Mouse (Mus musculus) left cerebral cortex, adult 8-10 months (tissue): ENCODE measurements around the gene Atxn7l1. TPM values are rescaled to one million over a fixed set of nuclear protein-coding genes. Genes with fewer than 3 reads are reported as not detected.

Experiments used
- DNase-seq, 2 experiments: peaks; one replicate each; pipeline ENCODE4 v3.0.0; 2022; ENCODE audit warnings: low spot score in 2 of 2
- total RNA-seq, 4 experiments: library from RNA; stranded (reverse); gene quantifications; 2 replicates each; pipeline ENCODE4 v1.2.4; 2022

The Atxn7l1 gene
- total RNA-seq, 4 experiments from 2014 or later = 58.3 to 64.4 (median 61.0) TPM

DNA sequence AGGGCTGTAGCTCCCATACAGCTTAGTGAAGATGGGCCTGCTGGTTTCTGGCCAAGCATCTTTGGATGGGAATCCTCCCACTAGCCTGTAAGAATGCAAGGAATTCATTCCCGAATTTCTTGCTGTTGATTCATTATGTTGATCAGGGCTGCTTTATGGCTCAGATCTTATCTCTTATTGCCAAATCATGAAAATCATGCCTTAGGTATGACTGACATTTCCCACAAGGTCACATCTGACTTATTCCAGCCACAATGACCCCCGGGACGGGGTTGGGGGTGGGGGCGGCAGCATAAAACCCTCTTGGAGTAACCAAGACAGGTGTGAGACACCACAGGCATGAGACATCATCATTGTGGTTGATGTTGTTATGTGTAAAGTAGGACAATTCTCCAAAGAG, 34.4 kb downstream of the Atxn7l1 start:
- no peak for DNase-seq

DNA sequence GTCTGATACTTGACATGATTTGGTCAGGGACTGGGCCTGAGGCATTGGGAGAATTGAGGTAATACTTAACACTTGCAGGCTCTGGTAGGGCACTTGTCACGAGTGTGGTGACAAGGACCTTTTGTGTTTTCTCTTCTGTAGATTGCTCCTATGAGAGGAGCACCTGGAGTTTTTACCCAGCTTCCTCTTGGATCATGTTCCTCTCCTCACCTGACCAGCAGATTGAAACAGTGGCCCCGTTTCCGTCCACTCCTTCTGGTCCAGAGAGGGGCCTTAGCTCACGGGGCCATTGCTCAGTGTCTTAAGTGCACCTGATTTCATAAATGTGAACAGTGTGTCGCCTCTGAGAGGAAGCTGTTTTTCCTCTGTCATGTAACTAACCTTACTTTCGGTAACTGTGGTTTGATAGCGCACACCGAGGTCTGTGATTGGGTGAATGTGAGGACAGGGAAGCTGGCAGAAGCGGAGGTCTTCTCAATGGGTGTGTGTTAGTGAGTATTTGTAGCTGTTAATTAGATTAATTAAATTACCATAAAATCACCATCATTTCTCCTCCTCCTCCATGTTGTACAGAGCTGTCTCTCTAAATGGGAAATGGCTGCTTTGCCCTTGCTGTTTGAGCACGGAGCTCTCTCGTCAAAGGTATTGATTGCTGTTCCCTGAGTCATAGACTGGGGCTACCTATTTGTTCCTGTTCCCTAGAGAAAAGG, 35.1 kb downstream of the Atxn7l1 start:
- DNase-seq = no peak

DNA sequence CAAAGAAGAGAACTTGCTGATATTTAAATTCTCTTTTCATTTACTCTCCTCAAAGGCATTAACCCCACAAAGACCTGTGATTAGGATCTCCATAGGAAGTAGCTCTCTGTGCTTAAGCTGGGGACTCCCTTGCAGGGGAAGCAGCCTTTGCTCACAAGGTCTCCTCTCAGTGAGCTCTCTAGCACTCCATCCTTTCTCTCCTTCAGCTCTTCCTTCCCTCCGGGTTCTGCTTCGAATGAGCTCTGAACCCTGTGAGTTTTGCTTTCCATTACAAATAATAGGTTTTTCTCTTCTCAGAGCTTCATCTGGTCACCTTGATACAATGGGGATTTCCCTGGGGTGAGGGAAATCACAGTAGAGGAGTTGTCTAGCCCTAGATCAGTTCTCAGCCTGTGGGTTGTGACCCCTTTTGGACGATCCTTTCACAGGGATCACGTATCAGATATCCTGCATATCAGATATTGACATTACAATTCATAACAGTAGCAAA, 35.7 kb downstream of the Atxn7l1 start:
- no peak for DNase-seq

DNA sequence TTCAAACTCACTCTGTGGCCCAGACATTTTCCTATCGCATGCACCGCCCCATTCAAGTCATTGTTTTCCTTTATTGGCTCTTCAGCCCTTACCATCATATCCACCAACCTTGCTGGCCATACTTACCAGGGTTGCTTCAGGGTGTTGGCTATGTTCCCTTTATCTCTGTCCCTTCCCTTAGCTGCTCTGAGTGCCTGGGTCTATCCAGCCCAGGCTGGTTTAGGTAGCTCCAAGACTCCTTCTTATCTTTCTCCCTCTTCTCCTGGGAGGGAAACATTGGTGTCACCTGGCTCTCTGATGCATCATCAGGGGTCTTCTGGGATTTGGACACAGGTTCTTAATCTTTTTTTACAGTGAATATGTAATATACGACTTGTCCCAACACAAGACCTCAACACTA, 36.6 kb downstream of the Atxn7l1 start:
- no peak for DNase-seq

DNA sequence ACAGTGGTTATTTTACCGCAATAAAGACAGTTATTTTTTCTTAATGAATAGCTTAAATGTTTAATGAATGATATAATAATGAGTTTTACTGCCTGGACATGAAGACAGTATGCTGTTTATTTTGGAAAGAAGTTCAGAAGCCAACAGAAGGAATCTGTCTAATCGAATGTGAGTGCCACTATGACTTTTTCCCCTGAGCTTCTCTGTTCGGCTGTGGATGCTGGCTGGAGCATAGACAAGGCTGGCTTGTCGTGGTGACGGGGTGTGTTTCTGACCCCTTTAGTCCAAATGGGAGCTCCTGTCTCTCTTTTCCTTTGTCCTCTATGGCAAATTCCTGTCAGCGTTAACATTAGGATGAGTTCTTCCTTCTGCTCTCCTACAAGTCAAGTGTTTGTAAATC, 37.6 kb downstream of the Atxn7l1 start:
- DNase-seq = no peak

DNA sequence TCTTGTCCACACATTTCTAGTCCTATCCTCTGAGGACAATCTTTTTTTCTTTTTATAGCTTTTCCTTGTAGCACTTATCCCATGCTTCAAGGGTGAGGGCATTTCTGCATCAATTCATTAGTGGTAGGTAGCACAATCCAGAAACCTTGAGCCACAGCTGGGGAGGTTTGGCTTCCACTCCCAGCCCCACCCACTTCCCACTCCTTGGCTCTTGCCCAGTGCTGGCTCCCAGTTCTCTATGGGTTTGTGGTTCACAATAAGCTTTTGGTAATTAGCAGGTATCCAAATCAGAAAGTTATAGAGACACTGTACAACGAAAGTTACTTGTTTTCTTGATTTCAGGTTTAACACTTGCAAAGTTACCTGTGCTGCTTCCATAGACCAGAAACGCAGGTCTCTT, 38.8 kb downstream of the Atxn7l1 start:
- DNase-seq = no peak

DNA sequence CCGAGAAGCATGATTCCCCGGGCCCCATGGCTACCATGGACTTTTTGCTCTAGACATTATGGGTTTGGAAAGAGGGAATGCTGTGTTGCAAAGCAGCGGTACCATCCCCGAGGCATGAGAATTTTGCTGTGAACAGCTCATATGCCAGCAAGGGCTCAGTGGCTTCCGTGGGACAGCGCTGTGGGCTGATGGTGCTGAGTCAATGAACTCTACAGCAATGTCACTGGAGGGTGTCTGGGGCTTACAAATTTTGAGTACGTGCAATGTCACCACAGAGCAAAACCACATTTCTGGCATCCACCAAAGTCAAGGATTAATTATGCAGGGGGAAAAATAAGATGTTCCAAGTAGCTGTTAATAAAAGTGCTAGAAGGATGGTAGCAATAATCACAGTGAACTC, 42.6 kb downstream of the Atxn7l1 start:
- DNase-seq = no peak

DNA sequence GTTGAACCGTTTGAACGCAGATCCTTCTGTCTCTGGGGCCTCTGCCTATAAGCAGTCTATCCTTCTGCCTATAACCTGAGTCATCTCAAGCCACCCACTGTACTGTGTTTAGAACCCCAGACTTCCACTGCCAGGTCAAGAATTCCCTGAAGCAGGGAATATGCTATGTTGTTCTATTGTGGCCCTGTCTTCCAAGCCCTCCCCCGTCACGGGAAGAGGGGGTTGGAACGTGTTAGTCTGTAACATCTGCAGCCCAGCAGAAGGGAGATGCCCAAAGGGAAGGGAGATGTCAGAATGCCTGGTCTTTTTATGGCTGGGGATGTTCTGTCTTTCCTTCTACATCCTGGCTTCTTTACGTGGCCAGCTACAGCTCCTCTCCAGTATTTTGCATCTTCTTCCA, 43.1 kb downstream of the Atxn7l1 start:
- DNase-seq = no peak

DNA sequence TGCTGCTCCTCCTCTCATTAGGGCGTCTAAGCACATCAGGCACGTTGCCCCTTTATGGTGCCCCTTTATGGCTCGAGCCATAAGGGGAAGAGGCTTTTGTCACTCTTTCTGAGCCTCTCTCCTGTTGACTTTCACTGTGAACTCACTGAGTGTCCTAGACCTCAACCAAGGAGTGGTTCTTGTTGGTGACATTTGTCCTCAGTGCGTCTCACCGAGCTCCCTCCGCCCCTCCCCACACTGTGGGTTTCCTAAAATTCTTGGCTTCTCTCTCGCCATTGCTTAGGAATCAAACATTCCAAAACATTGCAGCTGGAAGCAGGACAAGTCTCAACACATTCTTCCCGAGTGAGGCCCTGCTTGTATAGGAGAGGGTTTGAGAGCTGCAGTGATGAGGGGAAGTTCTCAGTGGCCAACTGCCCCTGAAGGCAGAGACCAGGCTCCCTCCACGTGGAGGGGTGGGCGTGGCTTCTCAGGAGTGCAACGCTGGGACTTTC, 46.0 kb downstream of the Atxn7l1 start:
- DNase-seq = no peak

DNA sequence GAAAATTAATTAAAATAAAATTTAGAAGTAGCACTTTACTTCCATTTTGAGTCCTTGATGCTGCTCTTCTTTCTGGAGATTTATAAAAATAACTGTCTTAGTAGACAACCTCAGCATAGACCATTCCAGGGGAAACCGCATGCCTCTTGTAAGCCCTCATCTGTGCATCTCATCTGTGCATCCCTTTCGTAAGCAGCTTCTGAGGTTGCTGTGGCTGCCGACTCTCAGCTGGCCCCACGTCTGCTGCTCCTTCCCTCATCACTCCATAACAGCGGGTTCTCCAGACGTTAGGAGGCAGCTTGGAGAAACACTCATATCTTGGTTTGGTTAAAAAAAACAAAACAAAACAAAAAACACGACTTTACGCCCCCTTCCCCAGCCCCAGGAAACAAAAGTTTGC, 47.7 kb downstream of the Atxn7l1 start:
- no peak for DNase-seq

DNA sequence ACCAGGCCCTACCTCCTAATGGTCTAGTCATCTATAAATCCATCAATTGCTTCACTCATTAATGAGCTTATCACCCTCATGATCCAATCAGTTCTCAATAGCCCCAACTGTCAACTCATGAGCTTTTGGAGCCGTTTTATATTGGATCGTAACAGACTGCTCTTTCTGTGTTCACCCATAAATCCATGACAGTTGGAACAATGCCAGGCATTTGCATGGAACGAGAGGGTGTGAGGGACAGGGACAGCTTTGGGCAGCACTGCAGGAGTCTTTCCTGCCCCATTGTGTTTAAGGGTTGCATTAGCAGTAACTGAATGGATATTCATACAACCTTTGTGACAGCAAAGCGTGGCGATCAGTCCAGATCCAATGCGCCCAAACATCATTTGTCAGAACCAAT, 49.8 kb downstream of the Atxn7l1 start:
- DNase-seq = no peak

DNA sequence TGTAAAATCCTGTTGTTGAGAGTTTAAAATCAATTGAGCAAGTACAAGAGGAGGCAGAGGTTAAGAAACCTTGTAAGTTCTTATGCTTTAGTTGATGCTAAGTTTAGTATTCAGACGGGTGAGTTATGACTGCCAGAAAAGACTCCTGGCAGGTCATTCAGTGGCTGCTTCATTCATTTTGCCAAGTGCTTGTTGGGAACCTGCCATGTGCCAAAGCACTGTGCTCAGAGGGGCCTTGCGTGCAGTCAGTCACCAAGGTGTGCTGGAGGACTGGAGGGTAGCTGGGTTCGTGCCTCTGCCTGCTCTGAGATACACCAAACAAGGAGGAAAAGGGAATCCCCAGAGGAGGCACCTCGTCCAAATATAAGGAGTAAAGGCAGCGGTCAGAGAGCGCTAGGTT, 50.3 kb downstream of the Atxn7l1 start:
- no peak for DNase-seq

DNA sequence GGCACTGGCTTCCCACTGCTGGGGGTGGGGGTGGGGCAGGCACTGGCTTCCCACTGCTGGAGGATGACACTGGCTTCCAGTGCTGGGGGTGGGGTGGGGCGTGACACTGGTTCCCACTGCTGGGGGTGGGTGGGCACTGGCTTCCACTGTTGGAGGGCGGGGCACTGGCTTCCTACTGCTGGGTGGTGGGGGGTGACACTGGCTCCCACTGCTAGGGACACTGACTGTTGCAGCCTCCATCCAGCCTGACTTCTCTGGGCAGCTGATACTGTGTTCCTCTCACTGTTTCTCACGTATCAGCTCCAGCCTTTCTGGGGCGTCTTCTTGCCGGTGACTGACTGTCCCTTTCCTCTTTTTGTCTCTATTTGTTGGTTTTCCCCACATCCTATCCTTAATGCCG, 53.6 kb downstream of the Atxn7l1 start:
- DNase-seq = no peak

DNA sequence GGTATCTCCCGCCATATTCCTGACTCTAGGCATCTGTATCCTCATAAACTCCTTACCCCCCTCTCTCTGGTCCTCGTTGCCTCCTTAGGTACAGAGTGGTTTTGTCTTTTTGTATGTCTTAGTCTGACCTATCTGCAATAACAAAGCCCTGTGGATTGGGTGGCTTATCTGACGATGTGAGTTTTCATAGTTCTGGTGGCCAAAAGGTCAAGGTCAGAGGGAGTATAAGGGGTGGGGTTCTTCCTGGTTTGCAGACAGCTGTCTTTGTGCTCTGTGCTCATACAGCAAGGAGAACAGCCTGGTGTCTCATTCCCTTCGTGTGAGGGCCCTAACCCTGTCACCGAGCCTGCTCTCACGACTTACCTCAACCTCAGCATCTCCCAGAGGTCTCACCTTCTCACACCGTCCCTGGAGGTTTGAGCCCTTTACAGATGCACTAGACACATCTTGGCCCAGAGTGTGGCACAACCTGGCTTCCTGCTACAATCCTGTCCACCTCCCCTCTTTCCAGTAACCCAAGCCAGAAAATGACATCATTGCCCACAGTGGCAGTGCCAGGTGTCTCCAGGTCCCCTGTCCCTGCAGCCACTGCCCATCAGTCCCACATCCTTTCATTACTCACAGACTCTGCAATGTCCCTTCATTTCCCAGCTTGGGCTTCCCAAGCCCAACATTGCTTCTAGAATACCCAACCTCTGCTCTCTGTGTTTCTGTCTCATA, 54.2 kb downstream of the Atxn7l1 start:
- no peak for DNase-seq

DNA sequence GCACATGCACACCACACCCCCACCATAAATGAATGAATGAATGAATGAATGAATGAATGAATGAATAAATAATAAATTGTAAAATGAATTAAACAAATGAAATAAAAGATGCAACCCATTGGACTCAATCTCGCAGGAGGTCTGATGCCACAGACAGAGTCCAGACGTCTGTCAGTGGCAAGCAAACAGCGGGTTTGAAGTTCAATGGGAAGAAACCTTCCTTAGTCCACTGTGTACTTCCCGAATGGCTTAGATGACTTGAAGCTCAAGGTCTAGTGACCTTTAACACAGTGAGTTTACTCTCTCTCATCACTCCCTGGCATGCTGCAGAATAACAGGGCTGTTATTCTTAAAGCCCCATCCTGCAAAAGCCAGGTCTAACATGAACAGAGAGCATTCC, 57.8 kb downstream of the Atxn7l1 start:
- DNase-seq = no peak

DNA sequence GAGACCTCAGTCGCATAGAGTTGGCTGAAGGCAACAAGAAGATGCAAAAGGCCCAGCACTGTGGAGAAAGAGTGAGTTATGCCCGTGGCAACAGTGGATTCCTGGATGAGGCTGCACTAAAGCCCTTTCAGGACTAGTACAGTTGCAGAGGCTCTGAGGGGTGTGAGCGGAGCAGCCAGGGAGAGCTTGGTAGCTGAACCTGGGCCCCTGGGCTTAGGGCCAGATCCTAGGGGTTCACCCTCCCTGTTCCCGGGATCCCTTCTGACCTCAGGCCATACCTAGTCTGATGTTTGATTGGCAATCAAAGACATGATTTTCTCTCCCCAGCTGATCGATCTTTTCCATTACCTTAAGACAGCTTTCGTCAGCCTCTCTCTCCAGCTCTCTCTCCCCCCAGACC, 58.8 kb downstream of the Atxn7l1 start:
- no peak for DNase-seq

DNA sequence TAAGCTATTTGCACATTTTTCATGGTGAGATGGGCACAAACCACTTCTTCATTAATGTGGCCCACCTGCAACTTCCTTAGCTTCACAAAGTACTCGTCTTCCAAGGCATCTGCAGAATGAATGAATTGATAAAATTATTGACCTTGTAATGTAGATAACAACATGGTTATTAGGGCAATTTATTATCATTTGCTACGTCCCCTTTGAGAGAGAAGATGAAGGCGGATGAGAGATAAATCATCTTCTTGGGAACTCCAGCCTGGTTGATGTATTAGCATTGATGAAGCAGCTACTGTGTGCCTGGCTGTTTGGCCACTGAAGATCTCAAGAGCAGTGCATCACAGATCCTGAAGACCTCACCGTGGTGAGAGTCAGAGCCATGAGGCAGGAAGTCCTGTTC, 63.4 kb downstream of the Atxn7l1 start:
- DNase-seq = no peak

DNA sequence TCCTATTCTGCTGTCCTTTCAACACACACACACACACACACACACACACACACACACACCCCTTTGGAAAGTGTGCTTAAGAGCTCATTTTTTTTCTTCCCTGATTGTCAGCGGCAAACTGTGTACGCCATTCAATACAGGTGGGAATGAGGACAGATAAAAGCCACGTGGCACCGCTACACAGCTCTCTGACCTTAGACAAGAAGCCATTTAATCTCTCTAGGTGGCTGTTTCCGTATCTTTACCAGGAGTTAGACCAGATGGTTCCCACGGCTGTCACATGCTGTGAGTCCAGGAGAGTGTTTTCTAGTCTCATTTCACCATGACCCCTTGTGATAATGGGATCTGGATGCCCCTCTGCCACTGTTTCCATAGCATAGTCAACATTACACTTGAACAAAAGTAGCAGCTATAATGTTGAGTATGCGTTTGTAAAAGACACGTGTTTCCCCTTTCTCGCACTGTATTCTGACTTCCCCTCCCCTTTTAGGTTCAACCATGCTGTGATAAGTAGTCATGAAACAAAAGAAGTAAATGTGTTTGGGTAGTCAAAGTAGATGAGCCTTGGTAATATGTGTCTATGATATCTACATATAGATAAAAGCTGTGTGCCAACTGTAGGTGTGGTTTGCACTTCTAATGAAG, 70.8 kb downstream of the Atxn7l1 start:
- DNase-seq = no peak

DNA sequence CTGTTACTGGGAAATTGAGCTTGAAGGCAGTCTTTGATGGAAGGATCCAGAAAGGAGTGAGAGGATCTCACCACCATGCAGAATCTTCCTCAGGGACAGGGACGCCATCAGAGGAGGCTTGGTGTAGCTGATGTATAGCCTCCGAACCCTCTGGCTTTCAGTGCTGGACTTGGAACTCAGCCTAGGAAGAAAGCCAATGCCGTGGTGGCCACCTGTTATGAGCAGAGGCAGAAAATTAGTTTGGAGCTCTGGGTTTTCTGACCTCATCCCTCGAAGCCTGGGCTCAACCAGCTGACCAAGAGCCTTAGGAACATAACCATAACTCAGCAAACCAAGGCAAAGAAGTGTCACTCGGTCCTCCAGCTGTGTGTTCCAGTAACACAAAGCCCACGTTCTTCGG, 71.9 kb downstream of the Atxn7l1 start:
- no peak for DNase-seq

DNA sequence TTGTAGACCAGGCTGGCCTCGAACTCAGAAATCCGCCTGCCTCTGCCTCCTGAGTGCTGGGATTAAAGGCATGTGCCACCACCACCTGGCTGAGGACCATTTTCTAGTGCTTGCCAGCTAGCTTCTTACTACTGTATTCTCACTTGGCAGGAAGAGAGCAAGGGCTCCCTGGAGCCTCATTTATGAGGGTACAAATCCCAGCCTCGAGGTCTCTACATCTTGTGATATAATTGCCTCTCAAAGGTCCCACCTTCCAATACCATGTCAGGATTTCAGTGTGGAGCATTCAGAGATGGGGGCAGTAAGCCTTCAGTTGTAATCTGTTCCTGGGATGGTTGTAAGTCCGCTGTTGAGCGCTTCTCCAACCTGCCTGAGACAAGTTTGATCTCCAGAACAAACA, 72.6 kb downstream of the Atxn7l1 start:
- DNase-seq = no peak

DNA sequence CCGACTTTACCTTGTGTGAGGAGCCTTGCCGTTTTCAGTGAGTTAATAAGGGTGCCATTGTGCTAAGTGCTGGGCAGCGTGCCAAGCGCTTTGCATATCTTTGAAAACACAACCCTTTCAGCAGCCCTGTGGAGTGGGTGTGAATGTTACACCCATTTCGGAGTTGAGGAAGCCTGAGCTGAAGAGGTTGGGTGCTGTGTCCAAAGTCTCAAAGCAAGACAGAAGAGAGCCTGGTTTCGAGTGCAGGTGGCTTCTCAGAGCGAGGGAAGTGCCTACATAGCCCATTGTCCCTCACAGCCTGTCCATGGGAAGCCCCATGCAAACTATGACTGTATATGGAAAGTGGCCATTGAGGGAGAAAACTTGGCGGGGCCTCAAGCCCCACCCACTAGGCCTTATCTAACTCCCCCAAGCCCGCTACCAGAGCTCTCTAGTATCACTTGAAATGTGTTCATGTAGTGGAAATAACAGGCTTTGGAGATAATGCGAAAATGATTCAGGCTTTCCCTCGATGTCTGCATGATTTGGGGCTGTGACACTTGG, 73.1 kb downstream of the Atxn7l1 start:
- peak; percentile 52 to 77 for DNase-seq

DNA sequence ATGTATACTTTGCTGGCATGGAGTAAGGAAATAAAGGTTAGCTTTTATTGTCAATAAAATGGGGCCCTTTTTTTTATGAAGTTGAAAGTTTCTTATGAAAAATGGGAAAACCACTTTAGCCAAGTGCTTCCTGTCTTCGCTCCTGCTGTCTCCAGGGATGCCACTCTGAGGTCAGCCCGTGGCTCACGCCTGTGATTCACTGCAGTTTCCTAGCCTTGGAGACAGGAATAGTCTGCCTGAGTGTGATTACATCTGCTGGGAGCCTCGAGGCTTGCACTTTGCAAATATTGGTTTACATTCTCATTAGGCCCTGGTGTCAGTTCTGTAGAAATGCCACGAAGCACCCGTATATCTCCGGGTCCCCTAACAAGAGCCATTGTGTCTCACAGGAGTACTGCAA, 74.7 kb downstream of the Atxn7l1 start:
- DNase-seq = no peak
